Mouse (Mus musculus) myocyte (in vitro differentiated cells): ENCODE results near the gene Lingo2. TPM values are rescaled to one million over a fixed set of nuclear protein-coding genes. Genes with fewer than 3 reads are reported as not detected.

Experiments
- H3K27me3 ChIP-seq: one replicate; pipeline ENCODE4 v1.6.1; 2011; ENCODE audit not compliant: control insufficient read depth, insufficient read depth, insufficient read length
- H3K36me3 ChIP-seq: one replicate; pipeline ENCODE4 v1.6.1; 2011; ENCODE audit not compliant: control insufficient read depth, insufficient read depth
- H3K4me2 ChIP-seq: one replicate; pipeline ENCODE4 v1.6.1; 2011; ENCODE audit warnings: low read depth, control low read depth
- H3K4me3 ChIP-seq: one replicate; pipeline ENCODE4 v1.5.1; 2011; ENCODE audit warnings: mild to moderate bottlenecking, control low read depth, moderate library complexity
- H3K79me2 ChIP-seq: one replicate; pipeline ENCODE4 v1.6.1; 2011; ENCODE audit not compliant: control insufficient read depth, insufficient read depth
- H3ac ChIP-seq: one replicate; pipeline ENCODE4 v1.6.1; 2011; ENCODE audit not compliant: control insufficient read depth, insufficient read length
- CEBPB ChIP-seq: IDR thresholded peaks from 2 replicates; pipeline ENCODE4 v1.6.1; 2011; ENCODE audit warnings: mild to moderate bottlenecking, moderate library complexity; ENCODE audit not compliant: poor library complexity, insufficient read depth, severe bottlenecking
- E2F4 ChIP-seq: IDR thresholded peaks from one replicate; pipeline ENCODE4 v1.6.1; 2011; ENCODE audit warnings: mild to moderate bottlenecking, control low read depth, moderate library complexity; ENCODE audit not compliant: insufficient read depth
- MAX ChIP-seq: IDR thresholded peaks from one replicate; pipeline ENCODE4 v1.6.1; 2011; ENCODE audit warnings: low read depth, mild to moderate bottlenecking, control low read depth
- MYOD1 ChIP-seq, 3 experiments: IDR thresholded peaks; one replicate each; pipeline ENCODE4 v1.6.1; 2011; ENCODE audit warnings: control low read depth in 2 of 3, low read depth in 2 of 3, mild to moderate bottlenecking in 2 of 3, moderate library complexity in 1 of 3; ENCODE audit not compliant: insufficient read length in 2 of 3, control insufficient read depth in 1 of 3
- MYOG ChIP-seq, 3 experiments: IDR thresholded peaks; one replicate each; pipeline ENCODE4 v1.6.1; 2011; ENCODE audit warnings: control low read depth in 2 of 3, low read depth in 2 of 3, mild to moderate bottlenecking in 2 of 3; ENCODE audit not compliant: insufficient read length in 2 of 3, control insufficient read depth in 1 of 3, insufficient read depth in 1 of 3
- POLR2A ChIP-seq: IDR thresholded peaks from one replicate; pipeline ENCODE4 v1.6.1; 2011; ENCODE audit warnings: low read depth, mild to moderate bottlenecking, control low read depth, moderate library complexity; ENCODE audit not compliant: insufficient read length
- POLR2AphosphoS2 ChIP-seq: IDR thresholded peaks from one replicate; pipeline ENCODE4 v1.6.1; 2011; ENCODE audit warnings: low read depth, control low read depth; ENCODE audit not compliant: insufficient read length
- REST ChIP-seq: IDR thresholded peaks from one replicate; pipeline ENCODE4 v1.6.1; 2011; ENCODE audit warnings: mild to moderate bottlenecking, control low read depth, moderate library complexity; ENCODE audit not compliant: insufficient read depth, insufficient read length
- SRF ChIP-seq: IDR thresholded peaks from one replicate; pipeline ENCODE4 v1.6.1; 2011; ENCODE audit warnings: low read depth; ENCODE audit not compliant: control insufficient read depth, insufficient read length
- TCF12 ChIP-seq: IDR thresholded peaks from one replicate; pipeline ENCODE4 v1.6.1; 2011; ENCODE audit warnings: mild to moderate bottlenecking, control low read depth; ENCODE audit not compliant: poor library complexity, insufficient read depth, severe bottlenecking
- TCF3 ChIP-seq: IDR thresholded peaks from one replicate; pipeline ENCODE4 v1.6.1; 2011; ENCODE audit warnings: low read depth, control low read depth; ENCODE audit not compliant: insufficient read length
- USF1 ChIP-seq: IDR thresholded peaks from one replicate; pipeline ENCODE4 v1.6.1; 2011; ENCODE audit warnings: low read depth, mild to moderate bottlenecking, control low read depth, moderate library complexity
- polyA plus RNA-seq: library from polyadenylated mRNA; unstranded; fragments of >200 nt; fragmentation: generic; extraction: Trizol; gene quantifications from one replicate; pipeline ENCODE4 v1.2.1, GENCODE M21; 2012; ENCODE audit warnings: missing spikeins

The Lingo2 gene
- 0.13 TPM for polyA plus RNA-seq

- H3K36me3 ChIP-seq, result no peaks in the 10 kb centered on the region
- H3ac ChIP-seq, result no peak within 1 kb of the TSS
- no peak within 1 kb of the TSS for H3K4me3 ChIP-seq
- no peaks in the 10 kb centered on the region for H3K27me3 ChIP-seq
- no peak for TF ChIP-seq TCF12
- H3K4me2 ChIP-seq, result peak within 1 kb of the TSS; percentile 8
- no peaks in the 10 kb centered on the region for H3K79me2 ChIP-seq
Observed at GRCm38 (mm10) chr4:36951150-36951954, at the start of gene Lingo2. Gene Lingo2 (minus strand): TSS chr4:36951747.

- no peak for TF ChIP-seq TCF12
- no peak for TF ChIP-seq MAX
- no peak for TF ChIP-seq REST
- no peak for TF ChIP-seq MYOD1 (IDR thresholded peaks at IDR 0.05; ENCODE audit: control insufficient read depth in 1 of 3, insufficient read length in 2 of 3, low read depth in 2 of 3)
- no peak for TF ChIP-seq E2F4
- TF ChIP-seq USF1, result no peak
- TF ChIP-seq MYOG (IDR thresholded peaks at IDR 0.05; ENCODE audit: control insufficient read depth in 1 of 3, insufficient read depth in 1 of 3, insufficient read length in 2 of 3, low read depth in 2 of 3), result no peak
- no peak for TF ChIP-seq POLR2AphosphoS2
- no peak for TF ChIP-seq CEBPB
- no peak for TF ChIP-seq POLR2A
- no peak for TF ChIP-seq TCF3
- TF ChIP-seq SRF, result no peak
- Histone ChIP-seq H3K79me2 (no peaks in the 10 kb centered on the region), H3K4me2 (no peak overlapping the region), H3K36me3 (no peaks in the 10 kb centered on the region), H3K27me3 (no peaks in the 10 kb centered on the region), H3K4me3 (no peak overlapping the region), H3ac (no peak overlapping the region)
Observed at GRCm38 (mm10) chr4:36973358-36973757, 21.8 kb upstream of the Lingo2 start.

GRCm38 (mm10) chr4:36952431-36953429, 1.2 kb upstream of the Lingo2 start:
- no peak overlapping the region for H3ac ChIP-seq
- TF ChIP-seq POLR2A (no peak), MYOD1 (IDR thresholded peaks at IDR 0.05; ENCODE audit: control insufficient read depth in 1 of 3, insufficient read length in 2 of 3, low read depth in 2 of 3) (no peak), TCF3 (no peak), MAX (no peak), TCF12 (no peak), USF1 (no peak), POLR2AphosphoS2 (no peak), MYOG (IDR thresholded peaks at IDR 0.05; ENCODE audit: control insufficient read depth in 1 of 3, insufficient read depth in 1 of 3, insufficient read length in 2 of 3, low read depth in 2 of 3) (no peak), SRF (no peak), E2F4 (no peak), REST (no peak), CEBPB (no peak)
- H3K4me3 ChIP-seq, result no peak overlapping the region
- H3K27me3 ChIP-seq, result no peaks in the 10 kb centered on the region
- no peaks in the 10 kb centered on the region for H3K79me2 ChIP-seq
- H3K4me2 ChIP-seq, result peak overlapping the region; percentile 8
- H3K36me3 ChIP-seq, result no peaks in the 10 kb centered on the region

GRCm38 (mm10) chr4:36951955-36952215, 338 bp upstream of the Lingo2 start:
- Histone ChIP-seq H3K27me3 (no peaks in the 10 kb centered on the region), H3K36me3 (no peaks in the 10 kb centered on the region), H3K79me2 (no peaks in the 10 kb centered on the region), H3ac (no peak overlapping the region), H3K4me3 (no peak overlapping the region), H3K4me2 (no peak overlapping the region)
- TF ChIP-seq E2F4, result no peak
- no peak for TF ChIP-seq USF1
- TF ChIP-seq REST, result no peak
- TF ChIP-seq MAX, result no peak
- TF ChIP-seq POLR2A, result no peak
- TF ChIP-seq MYOG (IDR thresholded peaks at IDR 0.05; ENCODE audit: control insufficient read depth in 1 of 3, insufficient read depth in 1 of 3, insufficient read length in 2 of 3, low read depth in 2 of 3), result no peak
- TF ChIP-seq MYOD1 (IDR thresholded peaks at IDR 0.05; ENCODE audit: control insufficient read depth in 1 of 3, insufficient read length in 2 of 3, low read depth in 2 of 3), result no peak
- no peak for TF ChIP-seq SRF
- no peak for TF ChIP-seq TCF3
- no peak for TF ChIP-seq POLR2AphosphoS2
- TF ChIP-seq TCF12, result no peak
- TF ChIP-seq CEBPB, result no peak

- Histone ChIP-seq H3K4me2 (no peak overlapping the region), H3K27me3 (no peaks in the 10 kb centered on the region), H3K4me3 (no peak overlapping the region), H3ac (no peak overlapping the region), H3K79me2 (no peaks in the 10 kb centered on the region), H3K36me3 (no peaks in the 10 kb centered on the region)
- no peak for TF ChIP-seq USF1
- TF ChIP-seq REST, result no peak
- TF ChIP-seq TCF3, result no peak
- TF ChIP-seq TCF12, result no peak
- no peak for TF ChIP-seq POLR2AphosphoS2
- no peak for TF ChIP-seq SRF
- no peak for TF ChIP-seq MYOG (IDR thresholded peaks at IDR 0.05; ENCODE audit: control insufficient read depth in 1 of 3, insufficient read depth in 1 of 3, insufficient read length in 2 of 3, low read depth in 2 of 3)
- TF ChIP-seq MYOD1 (IDR thresholded peaks at IDR 0.05; ENCODE audit: control insufficient read depth in 1 of 3, insufficient read length in 2 of 3, low read depth in 2 of 3), result no peak
- no peak for TF ChIP-seq MAX
Observed at GRCm38 (mm10) chr4:36950790-36951149, 777 bp downstream of the Lingo2 start.
